9 mouse cellular contexts compared by ENCODE assay signal in genomic region chr2:73270593-73271458, GRCm38 (mm10). TPM values are rescaled to one million over a fixed set of nuclear protein-coding genes. Genes with fewer than 3 reads are reported as not detected.
DNase-seq lines count a peak whose midpoint lies in the region; ATAC-seq and TF ChIP-seq lines count a peak whose summit lies in the region.
"Had no signal": no experiment of that assay in that cellular context is flagged by ENCODE, and none has a peak within 500 bp of the region (broad histone marks: within the 10 kb centered on the region; RNA-seq: fewer than 3 reads in every experiment).

No protein-coding gene starts in this region.

- WGBS in kidney, embryonic 14.5 days: under 1% methylated on average over 38 of the region's 38 CpGs
- 1% methylated on average over 38 of the region's 38 CpGs for whole genome bisulfite sequencing in heart, embryonic 15.5 days
- WGBS in limb, embryonic 13.5 days: 2% methylated on average over 38 of the region's 38 CpGs

- TF ChIP-seq POLR2A in brain, embryonic 14.5 days (IDR thresholded peaks at IDR 0.05; ENCODE audit: borderline replicate concordance, extremely low read depth, insufficient read depth, insufficient read length, poor library complexity, severe bottlenecking): no peak

- no peaks in the 10 kb centered on the region for H3K36me3 ChIP-seq in kidney, embryonic 14.5 days (ENCODE audit: control insufficient read depth, insufficient read depth, low read length)
- H3K36me3 ChIP-seq in heart, embryonic 15.5 days: no peaks in the 10 kb centered on the region
- H3K36me3 ChIP-seq in limb, embryonic 13.5 days: no peaks in the 10 kb centered on the region

- no peak for ATAC-seq in kidney, embryonic 14.5 days (ENCODE audit: low FRiP score, low TSS enrichment)
- ATAC-seq in heart, embryonic 15.5 days (replicated peaks; ENCODE audit: insufficient number of reproducible peaks, insufficient read depth, low FRiP score, low read depth): no peak
- no peak for ATAC-seq in limb, embryonic 13.5 days (ENCODE audit: low FRiP score, low read depth)

- H3K4me3 ChIP-seq in kidney, embryonic 14.5 days (ENCODE audit: low read length): peak overlapping the region; percentile 13
- H3K4me3 ChIP-seq in heart, embryonic 15.5 days: peak overlapping the region; percentile 20
- peak overlapping the region; percentile 55 for H3K4me3 ChIP-seq in limb, embryonic 13.5 days

- peaks cover 79% of the 10 kb centered on the region for H3K27me3 ChIP-seq in kidney, embryonic 14.5 days (ENCODE audit: control insufficient read depth, insufficient read depth, low read length)
- peaks cover 87% of the 10 kb centered on the region for H3K27me3 ChIP-seq in heart, embryonic 15.5 days
- H3K27me3 ChIP-seq in limb, embryonic 13.5 days: peaks cover 86% of the 10 kb centered on the region

- 0 out of 2 replicates have a peak, but pooled peaks have one; percentile 8 for TF ChIP-seq CTCF in brain, embryonic 14.5 days (IDR thresholded peaks at IDR 0.05; ENCODE audit: borderline replicate concordance, extremely low read depth, insufficient read depth, insufficient read length)

- H3K9me3 ChIP-seq in kidney, embryonic 14.5 days (ENCODE audit: control insufficient read depth, low read length): no peaks in the 10 kb centered on the region
- H3K9me3 ChIP-seq in heart, embryonic 15.5 days (replicated peaks): no peaks in the 10 kb centered on the region
- no peaks in the 10 kb centered on the region for H3K9me3 ChIP-seq in limb, embryonic 13.5 days

- H3K9ac ChIP-seq in kidney, embryonic 14.5 days (ENCODE audit: low read depth, low read length): no peak overlapping the region
- no peak overlapping the region for H3K9ac ChIP-seq in heart, embryonic 15.5 days
- H3K9ac ChIP-seq in limb, embryonic 13.5 days: no peak overlapping the region

- DNase-seq in kidney, postnatal 25 days: no peak
- DNase-seq in brain, embryonic 14.5 days (ENCODE audit: low read depth): peak; percentile 80
- DNase-seq in naive thymus-derived CD4-positive, alpha-beta T cell, adult 2 months (ENCODE audit: low read depth): peak; percentile 46
- no peak for DNase-seq in layer of hippocampus, adult 18-20 months (ENCODE audit: low spot score in 2 of 2)
- no peak for DNase-seq in gastrocnemius, adult 18-20 months (ENCODE audit: low spot score)

- peaks cover 32% of the 10 kb centered on the region for H3K4me1 ChIP-seq in kidney, embryonic 14.5 days (ENCODE audit: control insufficient read depth, insufficient read depth, low read length)
- peaks cover 41% of the 10 kb centered on the region for H3K4me1 ChIP-seq in heart, embryonic 15.5 days (replicated peaks)
- H3K4me1 ChIP-seq in limb, embryonic 13.5 days: peaks cover 49% of the 10 kb centered on the region

- H3K4me2 ChIP-seq in kidney, embryonic 14.5 days (replicated peaks; ENCODE audit: low read depth, low read length): no peak overlapping the region; the same call in 1 of the 2 replicates
- peak overlapping the region; percentile 73 for H3K4me2 ChIP-seq in heart, embryonic 15.5 days
- peak overlapping the region; percentile 78 for H3K4me2 ChIP-seq in limb, embryonic 13.5 days (replicated peaks)

- H3K27ac ChIP-seq in kidney, embryonic 14.5 days (ENCODE audit: low read depth, low read length): no peak overlapping the region
- H3K27ac ChIP-seq in heart, embryonic 15.5 days: no peak overlapping the region
- H3K27ac ChIP-seq in limb, embryonic 13.5 days: no peak overlapping the region

RNA-seq across cellular contexts. Expression of gene Sp9, which starts 0.9 kb away (rescaled TPM):
- polyA plus RNA-seq in kidney, embryonic 14.5 days (2014; fragmentation: Nextera tagmentation; extraction: Ambion mirVana): 0.11 and 0.19 TPM in 2 replicates
- polyA plus RNA-seq in brain, embryonic 14.5 days (2012; rRNA removed): 14.6 and 16.9 TPM in 2 replicates
- not detected in 2 replicates for polyA plus RNA-seq in heart, embryonic 15.5 days (2015; fragmentation: Nextera tagmentation; extraction: Ambion mirVana)
- 0.87 and 1.6 TPM in 2 replicates for polyA plus RNA-seq in limb, embryonic 13.5 days (2015; fragmentation: Nextera tagmentation; extraction: Ambion mirVana)
- 1 to 10 TPM; 3.7 to 4.3 TPM for total RNA-seq in layer of hippocampus, adult 18-20 months (2021)
- total RNA-seq in gastrocnemius, adult 18-20 months (2021): not detected
- polyA plus RNA-seq: lung, embryonic 16.5 days had no signal

RNA-seq across cellular contexts. Expression of gene Scrn3, which starts 41.6 kb away (rescaled TPM):
- 9.8 and 14.5 TPM in 2 replicates for polyA plus RNA-seq in kidney, embryonic 14.5 days (2014; fragmentation: Nextera tagmentation; extraction: Ambion mirVana)
- 6.4 and 6.8 TPM in 2 replicates for polyA plus RNA-seq in brain, embryonic 14.5 days (2012; rRNA removed)
- 13.2 and 13.4 TPM in 2 replicates for polyA plus RNA-seq in heart, embryonic 15.5 days (2015; fragmentation: Nextera tagmentation; extraction: Ambion mirVana)
- polyA plus RNA-seq in limb, embryonic 13.5 days (2015; fragmentation: Nextera tagmentation; extraction: Ambion mirVana): 14.3 and 16.3 TPM in 2 replicates
- 10 to 100 TPM; 22.6 to 22.9 TPM for total RNA-seq in layer of hippocampus, adult 18-20 months (2021)
- total RNA-seq in gastrocnemius, adult 18-20 months (2021): 10 to 100 TPM; 55.5 to 57.9 TPM

RNA-seq across cellular contexts. Expression of gene Cir1, which starts 41.7 kb away (rescaled TPM):
- polyA plus RNA-seq in kidney, embryonic 14.5 days (2014; fragmentation: Nextera tagmentation; extraction: Ambion mirVana): 24.1 and 31.8 TPM in 2 replicates
- 20.5 and 21.3 TPM in 2 replicates for polyA plus RNA-seq in brain, embryonic 14.5 days (2012; rRNA removed)
- 15.0 and 16.7 TPM in 2 replicates for polyA plus RNA-seq in heart, embryonic 15.5 days (2015; fragmentation: Nextera tagmentation; extraction: Ambion mirVana)
- 28.6 and 33.3 TPM in 2 replicates for polyA plus RNA-seq in limb, embryonic 13.5 days (2015; fragmentation: Nextera tagmentation; extraction: Ambion mirVana)
- 10 to 100 TPM; 31.0 to 31.4 TPM for total RNA-seq in layer of hippocampus, adult 18-20 months (2021)
- 10 to 100 TPM; 11.9 to 13.8 TPM for total RNA-seq in gastrocnemius, adult 18-20 months (2021)

RNA-seq across cellular contexts. Expression of gene Ola1, which starts 52.1 kb away (rescaled TPM):
- 96.6 and 96.7 TPM in 2 replicates for polyA plus RNA-seq in kidney, embryonic 14.5 days (2014; fragmentation: Nextera tagmentation; extraction: Ambion mirVana)
- 36.7 and 43.9 TPM in 2 replicates for polyA plus RNA-seq in brain, embryonic 14.5 days (2012; rRNA removed)
- polyA plus RNA-seq in heart, embryonic 15.5 days (2015; fragmentation: Nextera tagmentation; extraction: Ambion mirVana): 57.7 and 59.2 TPM in 2 replicates
- polyA plus RNA-seq in limb, embryonic 13.5 days (2015; fragmentation: Nextera tagmentation; extraction: Ambion mirVana): 111 and 112 TPM in 2 replicates
- 100 to 1,000 TPM; 109 to 112 TPM for total RNA-seq in layer of hippocampus, adult 18-20 months (2021)
- 10 to 100 TPM; 52.3 to 53.2 TPM for total RNA-seq in gastrocnemius, adult 18-20 months (2021)

Comparison
In these comparisons a context has a peak if more than half of its experiments do, and no peak if none do; other contexts are left out.
1. DNase-seq: peak in brain, embryonic 14.5 days (single experiment) and naive thymus-derived CD4-positive, alpha-beta T cell, adult 2 months (single experiment); none in kidney, postnatal 25 days (0 of 2), layer of hippocampus, adult 18-20 months (0 of 2) and gastrocnemius, adult 18-20 months (single experiment).
2. Peak in every context shown above with its lines, with median percentiles within 50 percentile points of each other: H3K4me3 ChIP-seq.